Mouse (Mus musculus): Measurements from ENCODE around the gene Calr4.
A peak's percentile ranks its signal among the peaks of the same experiment; 100 is the strongest.

The Calr4 gene

GRCm38 (mm10) chr4:109279689-109280458 lies 45.6 kb downstream of the Calr4 start, which contains the start of gene Eps15:
Gene Eps15 (plus strand): TSS chr4:109280268.
- DNase-seq (ENCODE audit: low spot score), result peak; percentile 72

DNA sequence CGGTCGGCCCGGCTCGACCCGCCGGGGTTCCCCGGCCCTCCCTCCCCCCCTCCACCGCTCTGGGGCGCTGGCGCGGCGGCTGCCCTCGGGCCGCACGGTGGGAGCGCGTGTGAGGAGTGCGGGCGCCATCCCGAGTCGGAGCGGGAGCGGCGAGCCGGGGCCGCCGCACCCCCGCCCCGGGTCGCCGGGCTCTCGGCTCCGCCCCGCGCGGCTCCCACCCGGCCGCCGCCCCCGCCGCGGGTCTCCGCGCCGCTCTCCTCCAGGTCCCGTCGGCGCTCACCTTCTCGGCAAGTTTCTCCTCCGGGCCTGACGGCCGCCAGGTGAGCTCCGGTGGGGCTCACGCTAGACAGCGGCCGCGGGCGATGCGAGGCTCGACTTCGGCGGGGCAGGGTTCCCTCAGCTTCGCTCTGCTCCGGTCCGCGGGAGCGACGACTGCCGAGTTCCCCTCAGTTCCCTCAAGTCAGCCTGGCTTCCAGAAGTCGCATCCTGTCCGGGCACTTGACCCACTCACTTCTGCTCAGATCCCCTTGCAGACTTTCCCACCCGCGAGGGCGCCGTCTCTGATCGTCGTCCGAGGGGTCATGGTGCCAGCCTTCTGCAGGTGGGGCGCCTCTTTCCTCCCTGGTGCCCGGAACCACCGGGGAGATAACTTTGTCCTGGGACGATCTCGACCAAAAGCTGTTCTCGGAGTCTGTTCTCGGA lies 46.3 kb downstream of the Calr4 start:
- no peak for DNase-seq (ENCODE audit: low spot score)

GRCm38 (mm10) chr4:109281161-109281560 lies 46.9 kb downstream of the Calr4 start:
- DNase-seq (ENCODE audit: low spot score), result no peak

DNA sequence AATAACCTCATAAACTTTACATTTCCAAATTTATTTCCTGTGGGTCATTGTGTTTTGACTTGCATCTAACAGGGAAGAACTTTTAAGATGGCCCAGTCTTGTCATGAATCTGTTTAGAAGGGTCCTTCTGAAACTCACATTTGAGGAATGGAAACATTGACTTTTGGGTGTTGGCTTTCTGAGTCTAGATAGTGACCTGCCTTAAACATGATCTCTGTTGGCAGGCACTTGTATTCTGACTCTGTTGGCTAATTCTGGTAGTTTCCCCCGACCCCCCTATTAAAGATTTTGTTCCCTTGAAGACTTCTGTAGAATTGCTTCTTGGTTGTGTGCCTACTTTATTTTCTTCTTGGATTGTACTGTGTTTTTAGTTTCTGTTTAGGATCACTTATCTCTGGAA lies 47.7 kb downstream of the Calr4 start:
- no peak for DNase-seq (ENCODE audit: low spot score)

DNA sequence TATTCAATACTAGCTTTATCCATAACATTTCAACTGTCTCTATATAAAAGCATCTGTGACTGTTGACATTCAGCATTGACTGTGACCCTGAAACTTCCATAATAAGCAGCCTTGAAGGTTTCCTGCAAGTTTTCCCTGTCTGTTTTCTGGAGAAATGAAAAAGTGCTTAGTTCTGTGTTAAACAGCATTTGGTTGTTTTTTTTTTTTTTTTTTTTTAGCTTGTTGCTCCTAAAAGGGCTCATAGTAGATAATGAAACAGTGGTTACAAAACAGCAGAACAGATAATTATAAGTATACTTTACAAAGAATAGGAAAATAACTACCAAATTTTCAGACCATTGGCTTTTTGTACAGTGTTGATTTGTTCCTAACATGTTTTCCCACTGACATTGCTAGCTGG lies 60.3 kb downstream of the Calr4 start:
- no peak for DNase-seq (ENCODE audit: low spot score)

- DNase-seq (ENCODE audit: low spot score), result no peak
These were observed 62.2 kb downstream of the Calr4 start for GRCm38 (mm10) chr4:109296510-109296909.

DNA sequence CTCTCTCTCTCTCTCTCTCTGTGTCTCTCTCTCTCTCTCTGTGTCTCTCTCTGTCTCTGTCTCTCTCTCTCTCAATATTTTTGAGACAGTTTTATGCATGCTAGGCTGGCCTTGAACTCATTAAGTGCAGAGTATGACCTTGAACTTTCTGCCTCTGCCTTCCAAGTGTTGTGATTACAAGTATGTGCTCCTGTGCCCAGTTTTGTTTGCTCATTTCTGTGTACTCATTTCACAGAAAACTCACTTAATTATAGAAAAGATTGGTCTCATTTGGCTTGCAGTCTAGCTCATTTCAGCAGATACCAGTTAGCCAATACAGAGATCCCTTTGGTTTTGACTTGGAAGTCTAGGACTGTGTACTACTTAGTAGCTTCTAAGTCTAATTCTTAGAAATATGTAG lies 64.9 kb downstream of the Calr4 start:
- no peak for DNase-seq (ENCODE audit: low spot score)
